Mouse (Mus musculus) hindbrain, embryonic 16.5 days (tissue): ENCODE data around the gene Sult2a2. TPM values are rescaled to one million over a fixed set of nuclear protein-coding genes. Genes with fewer than 3 reads are reported as not detected.
"Not testable (repeated sequence)": the region's sequence is repeated elsewhere in the genome, so short reads cannot be mapped to it uniquely, and the experiment has no call there.

Experiments
- ATAC-seq: fragments of 200-750 bp; cut with Nextera tagmentation; 2 replicates; pipeline ENCODE4 v1.8.0; 2017; ENCODE audit warnings: moderate TSS enrichment, moderate library complexity
- H3K27ac ChIP-seq: fragments of 300-500 bp; sonication (generic); 2 replicates; pipeline ENCODE4 v1.5.1; 2014; ENCODE audit warnings: low read depth, mild to moderate bottlenecking, control low read depth, low read length, moderate library complexity
- H3K27me3 ChIP-seq: fragments of 300-500 bp; sonication (generic); replicated peaks from 2 replicates; pipeline ENCODE4 v1.6.1; 2014; ENCODE audit warnings: low read length; ENCODE audit not compliant: control insufficient read depth, insufficient read depth
- H3K36me3 ChIP-seq: fragments of 300-500 bp; sonication (generic); 2 replicates; pipeline ENCODE4 v1.6.1; 2014; ENCODE audit warnings: mild to moderate bottlenecking, low read length, moderate library complexity, mixed read lengths; ENCODE audit not compliant: control insufficient read depth, insufficient read depth
- H3K4me1 ChIP-seq: fragments of 300-500 bp; sonication (generic); 2 replicates; pipeline ENCODE4 v1.6.1; 2014; ENCODE audit warnings: low read depth, low read length; ENCODE audit not compliant: control insufficient read depth, insufficient read depth
- H3K4me2 ChIP-seq: fragments of 300-500 bp; sonication (generic); 2 replicates; pipeline ENCODE4 v1.6.1; 2014; ENCODE audit warnings: mild to moderate bottlenecking, low read length, control low read depth, moderate library complexity
- H3K4me3 ChIP-seq: fragments of 300-500 bp; sonication (generic); 2 replicates; pipeline ENCODE4 v1.5.1; 2014; ENCODE audit warnings: mild to moderate bottlenecking, low read length, control low read depth, moderate library complexity
- H3K9ac ChIP-seq: fragments of 300-500 bp; sonication (generic); 2 replicates; pipeline ENCODE4 v1.6.1; 2014; ENCODE audit warnings: low read depth, mild to moderate bottlenecking, control low read depth, low read length, moderate library complexity
- H3K9me3 ChIP-seq: fragments of 300-500 bp; sonication (generic); 2 replicates; pipeline ENCODE4 v1.6.1; 2014; ENCODE audit warnings: mild to moderate bottlenecking, low read length, moderate library complexity; ENCODE audit not compliant: control insufficient read depth
- WGBS: fragments of 180-500 bp; shearing (Covaris S2); extraction: QIAGEN DNeasy Blood & Tissue Kit; methylation state at CpG from one replicate; pipeline ENCODE4 v1.1.7; 2014; 5-methylcytosine and 5-hydroxymethylcytosine counted together
- polyA plus RNA-seq: library from polyadenylated mRNA; unstranded; fragments of >200 nt; fragmentation: Nextera tagmentation; extraction: Ambion mirVana; gene quantifications from 2 replicates; pipeline ENCODE4 v1.2.1, GENCODE M21; 2015

Sult2a2 gene
- not detected in 2 replicates for polyA plus RNA-seq

GRCm38 (mm10) chr7:13733205-13733604 lies at the start of gene Sult2a2:
Gene Sult2a2, plus strand, starts transcription at chr7:13733505.
- not testable (repeated sequence) for H3K4me1 ChIP-seq, H3K9ac ChIP-seq, ATAC-seq, H3K36me3 ChIP-seq, H3K27ac ChIP-seq, H3K27me3 ChIP-seq, H3K4me3 ChIP-seq, H3K9me3 ChIP-seq, H3K4me2 ChIP-seq
- 93% methylated on average over 1 of the region's 2 CpGs for WGBS

GRCm38 (mm10) chr7:13813913-13814312 lies 80.6 kb downstream of the Sult2a2 start:
- Histone ChIP-seq H3K4me1 (no peaks in the 10 kb centered on the region), H3K9ac (no peak overlapping the region), H3K27me3 (no peaks in the 10 kb centered on the region), H3K4me2 (no peak overlapping the region), H3K36me3 (no peaks in the 10 kb centered on the region), H3K4me3 (no peak overlapping the region), H3K9me3 (peaks cover 12% of the 10 kb centered on the region; the same call in 1 of the 2 replicates), H3K27ac (no peak overlapping the region)
- WGBS = 94% methylated on average over 1 of the region's 1 CpGs
- ATAC-seq = no peak

Other genes with a start within 250 kb of the Sult2a2 start
- gene Bsph2, start 162.4 kb upstream of the Sult2a2 start, polyA plus RNA-seq = not detected in 2 replicates
- not detected in 2 replicates for gene Sult2a5, start 109.5 kb upstream of the Sult2a2 start, polyA plus RNA-seq
- gene Sult2a1, start 103.9 kb downstream of the Sult2a2 start, polyA plus RNA-seq = not detected in 2 replicates